Mouse (Mus musculus): ENCODE measurements around the gene Lypd5. TPM values are rescaled to one million over a fixed set of nuclear protein-coding genes. Genes with fewer than 3 reads are reported as not detected.

The Lypd5 gene
- total and polyA plus RNA-seq, 3 experiments: not detected

DNA sequence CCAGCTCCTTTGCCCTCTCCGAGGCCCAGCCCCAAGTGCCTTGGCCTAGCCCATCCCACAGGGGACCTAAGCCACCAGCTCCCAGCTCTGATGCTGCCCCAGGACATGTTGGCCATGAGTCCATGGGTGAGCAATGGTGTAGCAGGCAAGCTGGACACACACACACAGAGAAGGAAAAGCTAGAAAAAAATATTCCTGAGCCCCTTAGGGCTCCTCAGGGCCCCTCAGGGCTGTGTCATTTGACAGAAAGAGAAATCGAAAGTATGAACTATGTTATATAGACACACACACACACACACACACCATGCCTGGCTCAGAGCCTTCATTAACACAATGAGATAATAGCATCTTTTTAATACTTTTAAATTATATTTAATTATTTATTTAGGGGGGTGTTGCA lies 31.4 kb downstream of the Lypd5 start:
- Histone ChIP-seq H3K79me2 (replicated peaks; ENCODE audit: control insufficient read depth, insufficient read depth, low read length) (no peaks in the 10 kb centered on the region), H3K27me3 (ENCODE audit: control insufficient read depth, insufficient read depth, low read length) (peaks cover 3% of the 10 kb centered on the region), H3K27ac (no peak overlapping the region), H3K9ac (ENCODE audit: low read depth, low read length) (no peak overlapping the region), H3K4me1 (ENCODE audit: control insufficient read depth, insufficient read depth, low read length) (peaks cover 2% of the 10 kb centered on the region), H3K4me3 (no peak overlapping the region), H3K36me3 (ENCODE audit: control insufficient read depth, insufficient read depth, low read length) (no peaks in the 10 kb centered on the region)
- 64% methylated on average over 2 of the region's 2 CpGs for WGBS
- no peak for DNase-seq
- intact Hi-C loops (cut with DNase I): no loop called here
- TF ChIP-seq POLR2A (IDR thresholded peaks at IDR 0.05; ENCODE audit: insufficient read depth, low read depth, low read length) (no peak), CTCF (IDR thresholded peaks at IDR 0.05) (no peak), EP300 (IDR thresholded peaks at IDR 0.05; ENCODE audit: insufficient read depth, low read depth, low read length) (no peak)

DNA sequence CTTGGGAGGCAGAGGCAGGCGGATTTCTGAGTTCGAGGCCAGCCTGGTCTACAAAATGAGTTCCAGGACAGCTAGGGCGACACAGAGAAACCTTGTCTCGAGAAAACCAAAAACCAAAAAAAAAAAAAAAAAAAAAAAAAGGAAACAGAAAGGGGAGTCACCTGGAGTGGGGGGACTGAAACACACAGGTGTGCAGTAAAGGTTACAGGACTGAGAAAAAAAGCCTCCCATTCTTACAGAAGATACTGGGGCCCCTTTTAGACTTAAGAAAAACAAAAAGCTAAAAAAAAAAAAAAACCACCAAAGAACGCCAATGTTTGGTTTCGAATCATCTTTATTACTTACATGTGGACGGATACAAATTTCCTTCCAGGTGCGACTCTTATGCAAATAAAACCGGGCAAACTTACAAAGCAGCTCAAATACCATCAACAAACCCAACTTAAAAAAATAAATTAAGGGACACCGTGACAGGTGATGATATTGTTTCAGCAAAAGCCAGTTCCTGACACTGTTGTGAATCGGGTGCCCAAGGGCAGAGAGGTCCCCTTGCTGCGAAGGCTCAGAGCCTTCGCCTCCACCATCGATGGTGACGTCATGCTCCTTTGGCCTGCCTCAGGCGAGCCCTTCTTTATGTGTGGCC lies 33.9 kb downstream of the Lypd5 start:
- H3K36me3 ChIP-seq (ENCODE audit: control insufficient read depth, insufficient read depth, low read length): no peaks in the 10 kb centered on the region
- intact Hi-C loops (cut with DNase I): no loop called here
- peaks cover 2% of the 10 kb centered on the region for H3K4me1 ChIP-seq (ENCODE audit: control insufficient read depth, insufficient read depth, low read length)
- no peak overlapping the region for H3K27ac ChIP-seq
- no peak overlapping the region for H3K9ac ChIP-seq (ENCODE audit: low read depth, low read length)
- TF ChIP-seq POLR2A (IDR thresholded peaks at IDR 0.05; ENCODE audit: insufficient read depth, low read depth, low read length): no peak
- no peak for TF ChIP-seq CTCF (IDR thresholded peaks at IDR 0.05)
- TF ChIP-seq EP300 (IDR thresholded peaks at IDR 0.05; ENCODE audit: insufficient read depth, low read depth, low read length): no peak
- H3K79me2 ChIP-seq (replicated peaks; ENCODE audit: control insufficient read depth, insufficient read depth, low read length): no peaks in the 10 kb centered on the region
- no peaks in the 10 kb centered on the region for H3K27me3 ChIP-seq (ENCODE audit: control insufficient read depth, insufficient read depth, low read length)
- 81% methylated on average over 16 of the region's 16 CpGs for WGBS
- DNase-seq: no peak
- H3K4me3 ChIP-seq: no peak overlapping the region

DNA sequence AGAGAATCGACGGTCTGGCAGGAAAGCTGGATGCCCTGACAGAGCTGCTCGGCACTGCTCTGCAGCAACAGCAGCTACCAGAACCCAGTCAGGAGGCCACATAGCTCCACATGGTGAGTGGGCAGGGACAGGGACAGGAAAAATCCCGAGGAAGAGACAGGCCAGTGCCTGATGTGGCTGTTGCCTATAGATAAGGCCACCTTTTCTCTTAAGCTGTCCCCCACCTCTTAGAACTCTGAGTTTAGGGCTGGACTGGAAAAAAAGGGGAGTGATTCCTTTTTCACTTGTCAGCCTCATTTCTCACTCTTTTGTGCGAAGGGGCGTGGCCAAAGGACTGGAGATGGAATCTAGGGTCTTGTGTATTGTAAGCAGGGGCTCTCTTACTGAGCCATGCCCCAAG lies 35.1 kb downstream of the Lypd5 start:
- no peaks in the 10 kb centered on the region for H3K36me3 ChIP-seq (ENCODE audit: control insufficient read depth, insufficient read depth, low read length)
- H3K4me3 ChIP-seq: no peak overlapping the region
- no peaks in the 10 kb centered on the region for H3K79me2 ChIP-seq (replicated peaks; ENCODE audit: control insufficient read depth, insufficient read depth, low read length)
- intact Hi-C loops (cut with DNase I): loop anchor here (2.0 kb wide), 1 partner anchor 47 kb away; no protein-coding TSS in a partner anchor
- WGBS: 43% methylated on average over 6 of the region's 6 CpGs
- TF ChIP-seq POLR2A (IDR thresholded peaks at IDR 0.05; ENCODE audit: insufficient read depth, low read depth, low read length): no peak
- no peak for TF ChIP-seq EP300 (IDR thresholded peaks at IDR 0.05; ENCODE audit: insufficient read depth, low read depth, low read length)
- no peak for TF ChIP-seq CTCF (IDR thresholded peaks at IDR 0.05)
- no peak overlapping the region for H3K9ac ChIP-seq (ENCODE audit: low read depth, low read length)
- H3K27ac ChIP-seq: no peak overlapping the region
- H3K27me3 ChIP-seq (ENCODE audit: control insufficient read depth, insufficient read depth, low read length): no peaks in the 10 kb centered on the region
- no peak for DNase-seq
- H3K4me1 ChIP-seq (ENCODE audit: control insufficient read depth, insufficient read depth, low read length): peaks cover 2% of the 10 kb centered on the region

DNA sequence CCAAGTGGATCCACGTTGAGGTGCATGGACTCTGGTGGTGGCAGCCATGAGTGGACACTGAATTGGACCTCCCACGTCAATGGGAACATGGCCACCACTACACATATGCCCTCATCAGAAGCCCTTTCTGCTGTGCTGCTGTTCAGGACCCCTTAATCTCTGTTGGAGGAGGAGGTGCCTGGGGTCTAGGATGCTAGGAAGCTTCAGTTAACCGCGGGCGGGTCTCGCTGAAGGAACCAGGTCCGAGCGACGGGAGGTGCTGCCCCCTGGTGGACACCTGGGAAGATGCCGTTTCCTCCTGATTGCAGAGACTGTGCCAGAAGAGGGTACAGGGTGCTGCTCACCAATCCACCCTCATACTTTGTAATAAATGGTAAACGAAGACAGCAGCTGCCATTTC lies 35.8 kb downstream of the Lypd5 start:
- no peak overlapping the region for H3K27ac ChIP-seq
- no peaks in the 10 kb centered on the region for H3K36me3 ChIP-seq (ENCODE audit: control insufficient read depth, insufficient read depth, low read length)
- no peaks in the 10 kb centered on the region for H3K27me3 ChIP-seq (ENCODE audit: control insufficient read depth, insufficient read depth, low read length)
- 7% methylated on average over 11 of the region's 11 CpGs for WGBS
- H3K4me1 ChIP-seq (ENCODE audit: control insufficient read depth, insufficient read depth, low read length): peaks cover 2% of the 10 kb centered on the region
- H3K79me2 ChIP-seq (replicated peaks; ENCODE audit: control insufficient read depth, insufficient read depth, low read length): no peaks in the 10 kb centered on the region
- intact Hi-C loops (cut with DNase I): loop anchor here (1.0 to 5.0 kb wide), 3 partner anchors 21 to 68 kb away; partner anchors contain the start of gene Zfp94
- DNase-seq: peak; percentile 57 to 77
- H3K9ac ChIP-seq (ENCODE audit: low read depth, low read length): no peak overlapping the region
- TF ChIP-seq EP300 (IDR thresholded peaks at IDR 0.05; ENCODE audit: insufficient read depth, low read depth, low read length) (0 out of 2 replicates have a peak, but pooled peaks have one; percentile 18), CTCF (IDR thresholded peaks at IDR 0.05) (no peak; the same call in 1 of the 2 replicates)
- no peak overlapping the region for H3K4me3 ChIP-seq

DNA sequence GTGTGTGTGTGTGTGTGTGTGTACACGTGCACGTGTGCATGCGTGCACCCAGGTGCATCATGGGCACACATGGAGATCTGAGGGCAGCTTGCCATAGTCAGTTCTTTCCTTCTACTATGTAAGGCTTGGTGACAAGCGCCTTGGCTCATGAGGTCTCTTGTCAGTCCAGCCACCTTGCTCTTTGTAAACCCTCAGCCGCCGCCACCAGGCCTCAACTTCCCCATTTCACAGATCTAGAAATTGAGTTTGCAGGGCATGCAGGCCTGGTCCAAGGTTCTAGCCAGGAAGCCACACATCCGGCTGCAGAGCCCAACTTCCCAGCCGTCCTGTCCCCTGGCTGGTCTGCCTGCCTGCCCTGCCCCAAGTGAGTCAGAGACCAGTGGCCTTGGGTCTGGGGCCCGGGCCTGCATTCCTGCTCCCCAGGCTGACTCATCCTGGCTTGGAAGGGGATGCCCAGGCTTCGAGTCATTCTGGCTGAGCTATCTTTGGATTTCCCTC lies 38.1 kb downstream of the Lypd5 start:
- no peaks in the 10 kb centered on the region for H3K27me3 ChIP-seq (ENCODE audit: control insufficient read depth, insufficient read depth, low read length)
- no peak overlapping the region for H3K9ac ChIP-seq (ENCODE audit: low read depth, low read length)
- H3K4me1 ChIP-seq (ENCODE audit: control insufficient read depth, insufficient read depth, low read length): peaks cover 2% of the 10 kb centered on the region
- WGBS: 55% methylated on average over 10 of the region's 10 CpGs
- no peaks in the 10 kb centered on the region for H3K36me3 ChIP-seq (ENCODE audit: control insufficient read depth, insufficient read depth, low read length)
- intact Hi-C loops (cut with DNase I): loop anchor here (5.0 kb wide), 1 partner anchor 70 kb away; the partner anchor contains the start of gene Zfp94
- H3K4me3 ChIP-seq: no peak overlapping the region
- H3K27ac ChIP-seq: no peak overlapping the region
- H3K79me2 ChIP-seq (replicated peaks; ENCODE audit: control insufficient read depth, insufficient read depth, low read length): no peaks in the 10 kb centered on the region
- DNase-seq: peak in 1 of 2 experiments; percentile 56
- no peak for TF ChIP-seq POLR2A (IDR thresholded peaks at IDR 0.05; ENCODE audit: insufficient read depth, low read depth, low read length)
- TF ChIP-seq CTCF (IDR thresholded peaks at IDR 0.05): no peak
- TF ChIP-seq EP300 (IDR thresholded peaks at IDR 0.05; ENCODE audit: insufficient read depth, low read depth, low read length): no peak

DNA sequence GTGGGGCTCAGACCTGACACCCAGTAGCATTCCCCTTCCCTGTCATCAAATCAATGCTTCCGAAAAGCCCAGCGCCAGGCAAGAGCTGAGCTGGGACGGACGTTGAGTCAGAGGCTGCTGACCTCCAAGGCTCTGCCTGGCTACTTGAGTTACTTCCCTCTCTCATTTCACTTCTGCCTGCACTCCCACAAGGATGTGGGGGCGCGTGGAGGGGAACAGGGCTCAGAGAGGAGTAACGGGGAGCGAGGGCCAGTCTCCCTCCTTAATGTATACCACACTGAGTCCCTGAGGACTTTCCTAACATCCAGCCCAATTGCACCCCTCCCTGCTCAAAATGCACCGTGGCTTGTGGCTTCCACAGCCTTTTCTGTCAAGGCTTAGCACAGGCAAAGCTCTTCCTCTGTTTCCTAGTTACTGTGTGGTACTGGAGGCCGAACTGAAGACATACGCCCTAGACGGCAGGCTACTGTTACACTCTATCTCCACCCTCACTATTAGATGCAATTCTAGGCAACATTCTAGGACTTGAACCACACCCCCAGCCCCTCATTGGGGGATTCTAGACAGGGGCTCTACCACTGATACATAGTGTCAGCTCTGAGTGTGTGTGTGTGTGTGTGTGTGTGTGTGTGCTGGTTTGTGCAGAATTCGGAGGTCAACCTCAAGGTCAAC lies 40.7 kb downstream of the Lypd5 start:
- no peak overlapping the region for H3K27ac ChIP-seq
- no peaks in the 10 kb centered on the region for H3K27me3 ChIP-seq (ENCODE audit: control insufficient read depth, insufficient read depth, low read length)
- no peak for TF ChIP-seq CTCF (IDR thresholded peaks at IDR 0.05)
- no peak for TF ChIP-seq EP300 (IDR thresholded peaks at IDR 0.05; ENCODE audit: insufficient read depth, low read depth, low read length)
- no peak for TF ChIP-seq POLR2A (IDR thresholded peaks at IDR 0.05; ENCODE audit: insufficient read depth, low read depth, low read length)
- no peak overlapping the region for H3K9ac ChIP-seq (ENCODE audit: low read depth, low read length)
- intact Hi-C loops (cut with DNase I): loop anchor here (5.0 kb wide), 1 partner anchor 72 kb away; the partner anchor contains the start of gene Zfp94
- peaks cover 2% of the 10 kb centered on the region for H3K4me1 ChIP-seq (ENCODE audit: control insufficient read depth, insufficient read depth, low read length)
- H3K36me3 ChIP-seq (ENCODE audit: control insufficient read depth, insufficient read depth, low read length): no peaks in the 10 kb centered on the region
- WGBS: 47% methylated on average over 13 of the region's 13 CpGs
- no peaks in the 10 kb centered on the region; the same call in 1 of the 2 replicates for H3K79me2 ChIP-seq (replicated peaks; ENCODE audit: control insufficient read depth, insufficient read depth, low read length)
- DNase-seq: no peak
- H3K4me3 ChIP-seq: no peak overlapping the region

Data from heart, adult 2 months (tissue).